Mouse (Mus musculus) B cell, adult 2 months (primary cell): ENCODE results near the gene Dcbld2.

Experiments
- DNase-seq, 2 experiments: peaks; one replicate each; pipeline ENCODE4 v3.0.0; 2022

Dcbld2 gene

GRCm38 (mm10) chr16:58497886-58498713 lies 89.9 kb downstream of the Dcbld2 start:
- peak; percentile 62 to 74 for DNase-seq

GRCm38 (mm10) chr16:58499172-58499584 lies 90.9 kb downstream of the Dcbld2 start:
- DNase-seq: peak in 1 of 2 experiments; percentile 6

- DNase-seq: peak in 1 of 2 experiments; percentile 19
Observed at GRCm38 (mm10) chr16:58499650-58500049, 91.4 kb downstream of the Dcbld2 start.

- peak; percentile 72 to 73 for DNase-seq
Observed at GRCm38 (mm10) chr16:58501760-58502301, 93.6 kb downstream of the Dcbld2 start.

GRCm38 (mm10) chr16:58502566-58502965 lies 94.3 kb downstream of the Dcbld2 start:
- peak in 1 of 2 experiments; percentile 16 for DNase-seq

GRCm38 (mm10) chr16:58504945-58505344 lies 96.7 kb downstream of the Dcbld2 start:
- no peak for DNase-seq

GRCm38 (mm10) chr16:58512181-58512761 lies 104.0 kb downstream of the Dcbld2 start:
- DNase-seq: no peak

- DNase-seq: no peak
Observed at GRCm38 (mm10) chr16:58512887-58513286, 104.6 kb downstream of the Dcbld2 start.

GRCm38 (mm10) chr16:58513755-58514154 lies 105.5 kb downstream of the Dcbld2 start:
- DNase-seq: no peak

- peak; percentile 83 to 85 for DNase-seq
Observed at GRCm38 (mm10) chr16:58514565-58514964, 106.3 kb downstream of the Dcbld2 start.

GRCm38 (mm10) chr16:58516161-58516560 lies 107.9 kb downstream of the Dcbld2 start:
- no peak for DNase-seq

- no peak for DNase-seq
Observed at GRCm38 (mm10) chr16:58516960-58517798, 108.9 kb downstream of the Dcbld2 start.
